Mouse (Mus musculus): ENCODE results near the gene Ehbp1l1.

The Ehbp1l1 gene

DNA sequence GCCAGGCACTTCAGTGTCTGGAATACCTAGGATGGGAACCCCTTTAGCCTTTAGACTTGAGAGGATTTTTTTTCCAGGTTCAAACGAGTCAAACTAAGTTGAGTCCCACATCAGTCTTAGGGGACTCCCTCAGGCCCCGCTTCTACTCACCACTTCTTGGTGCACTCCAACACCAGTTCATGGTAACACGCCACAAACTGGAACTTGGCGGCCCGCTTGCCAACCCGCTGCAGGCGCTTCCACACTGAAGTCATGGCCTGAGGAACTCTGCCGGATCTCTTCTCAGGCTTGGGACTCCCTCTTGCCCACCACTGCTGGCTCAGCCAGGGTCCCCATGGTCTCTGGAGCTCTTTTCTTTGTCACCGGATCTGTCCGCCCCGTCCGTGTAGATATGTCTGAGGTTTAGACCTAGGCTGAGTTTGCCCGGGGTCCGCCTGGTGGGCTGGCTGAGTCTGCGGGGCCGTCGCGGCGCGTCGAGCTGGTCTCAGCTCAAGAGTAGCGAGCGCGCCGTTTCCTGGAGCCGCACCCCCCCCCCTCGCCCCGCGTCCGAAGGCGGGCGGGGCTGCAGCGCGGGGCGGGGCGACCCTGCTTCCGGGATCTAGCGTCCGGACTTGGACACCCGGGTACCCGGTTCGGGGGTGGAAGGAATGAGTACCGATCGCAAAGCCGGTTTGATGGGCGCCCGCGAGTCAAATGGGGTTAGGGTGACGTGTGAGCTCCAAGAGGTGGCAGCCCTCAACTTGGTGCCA, at the start of gene Ehbp1l1:
Ehbp1l1 (minus strand) TSS at position 551 of the 749 bp plus-strand sequence.
- peak in 1 of 2 experiments; percentile 55 for DNase-seq

DNA sequence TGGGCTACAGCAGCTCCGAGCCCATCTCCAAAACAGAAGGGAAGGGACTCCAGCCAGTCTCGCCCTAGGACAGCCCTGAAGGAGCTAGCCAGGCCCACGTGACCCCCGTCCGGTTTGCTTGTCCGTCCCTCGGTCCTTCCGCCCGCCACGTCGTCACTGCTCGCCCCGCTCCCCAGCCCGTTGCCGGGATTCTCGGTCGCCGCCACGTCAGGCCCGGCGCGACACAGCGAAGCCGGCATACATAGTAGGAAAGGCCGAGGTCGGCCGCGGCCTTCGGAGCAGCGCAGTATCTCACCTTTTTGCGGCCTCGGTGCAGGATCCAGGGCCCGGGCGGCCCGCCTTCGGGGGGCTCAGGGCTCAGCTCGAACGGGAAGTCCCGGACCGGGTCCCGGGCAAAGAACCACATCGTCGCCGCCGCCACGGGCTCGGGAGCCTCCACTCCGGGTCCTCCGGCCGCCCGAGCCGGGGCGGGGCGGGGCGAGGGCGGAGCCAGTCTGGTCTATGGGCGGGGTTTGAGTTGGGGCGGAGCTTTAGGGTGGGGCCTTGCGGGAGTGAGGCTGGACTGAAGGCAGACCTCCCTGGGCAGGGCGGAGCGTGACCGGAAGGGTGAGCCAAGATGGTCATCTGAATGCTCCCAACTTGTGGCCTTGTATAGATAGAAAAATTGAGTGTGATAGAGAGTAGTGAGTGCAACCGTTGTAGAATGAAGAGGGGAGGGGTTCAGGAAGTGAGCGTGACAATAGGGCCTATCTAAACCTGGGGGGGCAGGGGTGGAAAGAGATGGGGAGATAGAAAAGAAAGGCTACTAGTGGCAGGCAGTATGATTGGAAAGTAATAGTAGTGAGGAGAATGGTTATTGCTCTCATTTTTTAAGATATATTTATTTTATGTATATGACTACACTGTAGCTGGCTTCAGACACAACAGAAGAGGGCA, 45.1 kb upstream of the Ehbp1l1 start, which contains the start of gene Scyl1:
Scyl1 (minus strand) TSS at position 495 of the 936 bp plus-strand sequence.
- peak; percentile 97 to 98 for DNase-seq

DNA sequence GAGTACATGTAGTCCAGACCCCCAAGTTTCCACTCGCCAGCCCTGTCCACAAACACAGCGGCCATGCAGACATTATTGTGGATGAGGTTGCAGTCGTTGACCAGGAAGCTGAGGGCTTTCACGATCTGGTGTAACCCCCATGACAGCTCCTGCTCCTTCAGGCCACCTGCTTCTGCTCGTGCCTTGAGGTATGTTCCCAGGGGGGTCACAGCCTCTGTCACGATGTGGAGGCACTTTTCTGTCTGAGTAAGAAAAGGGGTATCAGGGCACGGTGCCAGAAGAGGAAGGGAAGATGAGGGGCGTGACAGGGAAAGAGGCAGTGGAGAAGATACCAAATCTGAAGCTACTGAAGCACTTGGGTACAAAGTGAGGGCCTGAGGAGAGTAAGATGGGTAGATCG, 44.2 kb upstream of the Ehbp1l1 start:
- peak in 1 of 2 experiments; percentile 62 for DNase-seq

DNA sequence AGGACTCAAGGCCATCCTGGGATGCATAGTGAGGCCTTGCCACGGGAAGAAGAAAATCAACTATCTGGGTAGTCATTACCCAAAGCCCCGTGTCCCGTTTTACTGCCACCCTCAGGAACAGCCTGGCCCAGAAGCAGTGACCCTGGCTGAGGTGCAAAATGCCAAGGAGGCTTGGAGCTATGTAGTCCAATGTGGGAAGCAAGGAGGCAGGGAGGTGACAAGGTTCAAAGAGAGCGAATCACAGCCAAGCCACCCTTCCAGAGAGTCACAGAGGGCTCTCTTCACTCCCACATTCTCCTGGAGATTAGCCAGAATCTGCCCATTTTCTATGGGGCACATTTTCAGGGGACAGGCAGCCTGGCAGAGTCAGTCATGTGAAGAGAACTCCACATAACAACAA, 41.2 kb upstream of the Ehbp1l1 start:
- no peak for DNase-seq

DNA sequence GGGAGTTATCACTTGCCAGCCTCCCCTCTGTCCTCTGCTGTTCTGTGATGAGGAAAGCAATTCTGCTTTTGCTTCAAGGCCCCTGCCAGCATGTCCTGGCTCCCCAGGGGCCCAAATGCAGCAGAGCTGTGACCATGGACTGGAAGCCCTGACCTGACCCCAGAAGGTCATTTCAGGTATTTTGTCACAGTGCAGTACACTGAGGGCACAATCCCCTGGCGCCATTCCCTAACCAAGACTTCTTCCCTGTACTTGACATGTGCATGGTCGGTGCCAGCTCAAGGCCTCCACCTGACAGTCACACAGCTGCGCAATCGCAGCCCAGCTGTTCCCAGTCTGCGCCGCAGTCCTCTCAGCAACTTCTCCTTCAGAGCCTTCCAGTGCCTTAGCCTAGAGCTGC, 37.0 kb upstream of the Ehbp1l1 start:
- no peak for DNase-seq

DNA sequence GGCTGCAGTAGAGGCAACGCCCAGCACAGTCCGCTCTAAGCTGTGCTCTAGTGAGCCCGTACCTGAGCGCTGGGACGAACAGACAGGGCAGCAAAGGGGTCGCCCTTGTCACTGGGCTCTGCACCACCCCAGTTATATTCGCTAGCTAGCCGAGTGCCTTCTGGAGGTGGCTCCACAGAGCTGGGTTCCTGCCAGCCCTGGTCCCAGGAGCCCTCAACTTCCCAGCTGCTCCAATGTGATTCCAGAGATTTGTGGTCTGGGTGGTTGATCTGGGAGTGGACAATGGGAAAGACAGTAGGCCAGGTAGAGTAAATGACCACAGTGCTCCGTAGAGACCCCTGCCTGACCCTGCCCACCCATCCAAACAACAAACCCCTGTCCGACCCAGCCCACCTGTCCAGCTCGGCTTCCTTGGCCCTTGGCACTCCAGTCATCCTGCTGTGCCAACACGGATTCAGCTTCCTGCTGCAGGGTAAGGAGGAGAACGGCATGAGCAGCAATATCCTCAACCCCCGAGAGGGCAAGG, 32.8 kb upstream of the Ehbp1l1 start:
- DNase-seq: no peak

DNA sequence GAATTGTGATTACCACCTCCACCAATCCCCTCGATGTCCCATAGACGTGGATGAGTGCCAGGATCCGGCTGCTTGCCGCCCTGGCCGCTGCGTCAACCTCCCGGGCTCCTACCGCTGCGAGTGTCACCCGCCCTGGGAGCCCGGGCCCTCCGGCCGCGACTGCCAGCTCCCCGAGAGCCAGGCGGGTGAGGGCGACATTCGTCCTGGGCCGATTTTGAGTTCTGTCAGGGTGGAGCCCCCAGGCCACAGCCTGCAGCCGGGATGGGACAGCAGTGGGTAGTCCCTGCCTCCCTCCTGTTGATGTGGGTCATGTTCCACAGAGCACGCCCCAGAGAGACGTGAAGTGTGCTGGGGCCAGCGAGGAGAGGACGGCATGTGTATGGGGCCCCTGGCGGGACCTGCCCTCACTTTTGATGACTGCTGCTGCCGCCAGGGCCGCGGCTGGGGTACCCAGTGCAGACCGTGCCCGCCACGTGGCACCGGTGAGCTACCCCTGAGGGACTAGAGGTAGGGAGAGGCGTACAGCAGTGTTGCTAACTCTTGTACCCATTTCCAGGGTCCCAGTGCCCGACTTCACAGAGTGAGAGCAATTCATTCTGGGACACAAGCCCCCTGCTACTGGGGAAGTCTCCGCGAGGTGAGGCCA, 31.0 kb upstream of the Ehbp1l1 start:
- peak in 1 of 2 experiments; percentile 59 for DNase-seq

DNA sequence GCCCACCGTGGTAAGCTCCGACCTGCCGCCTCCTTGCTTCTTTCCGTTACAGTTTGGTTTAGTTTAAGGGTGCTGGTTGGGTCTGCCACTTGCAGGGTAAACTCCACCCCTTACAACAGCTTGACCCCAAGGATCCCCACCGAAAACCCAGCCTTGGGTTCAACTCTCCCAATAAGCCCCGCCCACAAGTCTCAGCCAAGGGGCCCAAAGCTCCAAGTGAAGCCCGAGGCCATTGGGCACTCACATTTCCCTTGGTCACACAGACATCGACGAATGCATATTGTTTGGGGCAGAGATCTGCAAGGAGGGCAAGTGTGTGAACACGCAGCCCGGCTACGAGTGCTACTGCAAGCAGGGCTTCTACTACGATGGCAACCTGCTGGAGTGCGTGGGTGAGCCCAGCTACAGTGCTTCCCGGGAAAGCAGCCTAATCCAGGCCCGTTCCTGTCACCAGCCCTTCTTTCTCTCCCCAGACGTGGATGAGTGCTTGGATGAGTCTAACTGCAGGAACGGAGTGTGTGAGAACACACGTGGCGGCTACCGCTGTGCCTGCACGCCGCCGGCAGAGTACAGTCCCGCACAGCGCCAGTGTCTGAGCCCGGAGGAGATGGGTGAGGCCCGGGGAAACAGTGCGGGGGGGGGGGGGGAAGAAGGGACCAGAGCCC, 30.3 kb upstream of the Ehbp1l1 start:
- no peak for DNase-seq

DNA sequence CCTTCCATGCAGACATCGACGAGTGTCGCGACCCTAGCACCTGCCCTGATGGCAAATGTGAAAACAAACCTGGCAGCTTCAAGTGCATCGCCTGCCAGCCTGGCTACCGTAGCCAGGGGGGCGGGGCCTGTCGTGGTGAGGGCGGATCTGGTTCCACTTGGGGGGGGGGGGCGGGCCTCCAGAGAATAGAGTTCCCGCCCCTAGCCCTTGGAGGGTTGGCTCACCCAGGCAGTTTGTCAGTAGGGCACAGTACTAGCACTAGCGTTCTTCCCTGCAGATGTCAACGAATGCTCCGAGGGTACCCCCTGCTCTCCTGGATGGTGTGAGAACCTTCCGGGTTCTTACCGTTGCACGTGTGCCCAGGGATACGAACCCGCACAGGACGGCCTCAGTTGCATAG, 25.6 kb upstream of the Ehbp1l1 start:
- DNase-seq: peak; percentile 54 to 75

DNA sequence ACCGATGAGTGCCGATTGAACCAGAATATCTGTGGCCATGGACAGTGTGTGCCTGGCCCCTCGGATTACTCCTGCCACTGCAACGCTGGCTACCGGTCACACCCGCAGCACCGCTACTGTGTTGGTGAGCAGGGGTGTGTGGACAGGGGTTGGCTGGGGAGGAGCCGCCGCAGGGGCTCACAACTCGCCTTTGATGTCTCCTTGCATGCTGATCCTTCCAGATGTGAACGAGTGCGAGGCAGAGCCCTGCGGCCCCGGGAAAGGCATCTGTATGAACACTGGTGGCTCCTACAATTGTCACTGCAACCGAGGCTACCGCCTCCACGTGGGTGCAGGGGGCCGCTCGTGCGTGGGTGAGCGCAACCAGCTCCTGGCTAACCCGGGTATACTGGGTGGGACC, 24.8 kb upstream of the Ehbp1l1 start:
- DNase-seq: no peak

DNA sequence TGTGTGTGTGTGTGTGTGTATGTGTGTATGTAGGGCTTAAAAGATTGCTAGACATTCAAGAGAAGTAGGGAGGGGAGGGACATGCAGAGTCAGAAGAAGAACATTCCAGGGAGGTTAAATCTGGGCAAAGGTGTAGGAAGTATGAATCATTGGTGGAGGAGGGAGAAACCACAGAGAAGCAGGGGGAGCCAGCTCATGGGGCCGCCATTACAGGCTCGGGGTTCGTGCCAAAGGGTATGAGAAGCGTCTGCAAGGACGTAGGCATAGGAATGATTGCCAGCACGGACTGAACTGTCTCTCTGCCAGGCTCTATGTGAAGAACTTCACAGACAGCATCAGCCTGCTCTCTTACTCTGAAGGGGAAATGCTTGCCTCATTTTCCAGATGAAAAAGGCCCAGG, 23.4 kb upstream of the Ehbp1l1 start:
- DNase-seq: no peak

DNA sequence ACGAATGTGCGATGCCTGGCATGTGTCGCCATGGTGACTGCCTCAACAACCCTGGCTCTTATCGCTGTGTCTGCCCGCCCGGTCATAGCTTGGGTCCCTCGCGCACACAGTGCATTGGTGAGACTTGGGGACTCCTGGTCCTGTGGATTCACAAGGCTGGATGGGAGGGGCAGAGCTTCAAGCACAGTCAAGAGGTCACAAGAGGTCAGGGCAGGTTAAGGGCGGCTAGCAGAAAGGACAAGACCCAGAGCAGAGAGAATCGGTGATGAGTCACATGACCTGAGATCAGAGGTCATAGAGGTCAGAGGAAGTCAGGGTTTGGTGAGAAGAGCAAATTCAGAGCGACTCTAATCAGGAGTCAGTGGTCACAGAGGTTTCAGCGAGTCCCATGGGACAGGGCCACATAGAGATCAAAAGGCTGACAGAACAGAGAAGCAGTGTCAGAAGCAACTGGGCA, 20.8 kb upstream of the Ehbp1l1 start:
- no peak for DNase-seq

DNA sequence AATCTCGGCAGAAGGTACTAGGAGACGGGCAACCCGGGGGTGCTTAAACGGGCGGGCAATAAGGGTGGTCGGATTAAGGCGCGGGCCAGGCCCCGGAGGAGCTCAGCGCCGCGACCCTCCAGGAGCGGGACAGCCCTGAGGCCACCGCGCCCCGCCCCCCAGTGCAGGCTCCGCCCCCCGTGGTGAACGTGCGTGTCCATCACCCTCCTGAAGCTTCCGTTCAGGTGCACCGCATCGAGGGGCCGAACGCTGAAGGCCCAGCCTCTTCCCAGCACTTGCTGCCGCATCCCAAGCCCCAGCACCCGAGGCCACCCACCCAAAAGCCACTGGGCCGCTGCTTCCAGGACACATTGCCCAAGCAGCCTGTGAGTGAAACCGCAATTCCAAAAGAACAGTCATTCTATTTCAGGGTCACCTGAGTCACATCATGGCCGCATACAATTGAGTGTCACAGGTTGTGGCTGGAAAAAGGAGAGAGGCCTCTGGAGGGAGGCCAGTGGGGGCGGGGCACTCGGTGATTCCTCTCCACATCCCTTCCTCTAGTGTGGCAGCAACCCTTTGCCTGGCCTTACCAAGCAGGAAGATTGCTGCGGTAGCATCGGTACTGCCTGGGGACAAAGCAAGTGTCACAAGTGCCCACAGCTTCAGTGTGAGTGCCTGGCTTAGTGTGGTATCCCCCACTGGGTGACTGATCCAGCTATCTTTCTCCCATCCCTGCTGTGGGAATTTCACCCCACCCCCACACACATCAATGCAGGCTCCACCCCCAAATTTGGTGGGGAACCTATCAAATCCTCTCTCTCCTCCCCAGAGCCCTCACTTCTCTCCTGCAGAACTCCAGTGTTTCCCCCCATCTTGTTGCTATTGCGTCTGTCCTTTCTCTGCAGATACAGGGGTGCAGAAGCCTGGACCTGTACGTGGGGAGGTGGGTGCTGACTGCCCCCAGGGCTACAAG, 19.9 kb upstream of the Ehbp1l1 start:
- peak in 1 of 2 experiments; percentile 62 for DNase-seq

DNA sequence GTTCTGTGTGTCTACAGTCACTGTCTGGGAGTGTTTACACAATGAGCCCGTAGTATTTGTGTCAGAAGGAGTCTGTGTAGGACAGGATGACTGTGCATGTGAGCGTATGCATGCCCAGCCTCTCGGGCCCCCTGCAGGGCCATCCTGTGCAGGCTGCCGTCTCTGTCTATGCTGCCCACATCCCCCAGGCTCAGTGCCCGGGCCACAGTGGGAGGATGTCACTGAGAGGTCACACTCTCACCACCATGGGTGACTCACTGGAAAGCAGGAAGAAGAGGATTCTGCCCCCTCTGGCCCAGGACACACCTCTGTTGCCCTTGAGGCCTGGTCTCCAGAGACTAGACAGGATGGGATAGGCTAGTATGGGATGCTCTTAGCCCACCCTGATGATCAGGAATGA, 17.5 kb upstream of the Ehbp1l1 start:
- peak; percentile 66 to 76 for DNase-seq

DNA sequence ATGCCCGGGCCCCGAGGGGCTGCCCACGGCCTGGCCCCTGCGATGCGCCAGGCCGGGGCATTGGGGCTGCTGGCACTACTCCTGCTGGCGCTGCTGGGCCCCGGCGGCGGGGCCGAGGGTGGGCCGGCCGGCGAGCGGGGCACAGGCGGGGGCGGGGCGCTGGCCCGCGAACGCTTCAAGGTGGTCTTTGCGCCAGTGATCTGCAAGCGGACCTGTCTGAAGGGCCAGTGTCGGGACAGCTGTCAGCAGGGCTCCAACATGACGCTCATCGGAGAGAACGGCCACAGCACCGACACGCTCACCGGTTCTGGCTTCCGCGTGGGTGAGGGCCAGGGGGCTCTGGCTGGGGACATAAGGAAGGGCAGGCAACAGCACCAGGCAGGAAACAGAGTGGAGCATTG, 16.1 kb upstream of the Ehbp1l1 start:
- no peak for DNase-seq

DNA sequence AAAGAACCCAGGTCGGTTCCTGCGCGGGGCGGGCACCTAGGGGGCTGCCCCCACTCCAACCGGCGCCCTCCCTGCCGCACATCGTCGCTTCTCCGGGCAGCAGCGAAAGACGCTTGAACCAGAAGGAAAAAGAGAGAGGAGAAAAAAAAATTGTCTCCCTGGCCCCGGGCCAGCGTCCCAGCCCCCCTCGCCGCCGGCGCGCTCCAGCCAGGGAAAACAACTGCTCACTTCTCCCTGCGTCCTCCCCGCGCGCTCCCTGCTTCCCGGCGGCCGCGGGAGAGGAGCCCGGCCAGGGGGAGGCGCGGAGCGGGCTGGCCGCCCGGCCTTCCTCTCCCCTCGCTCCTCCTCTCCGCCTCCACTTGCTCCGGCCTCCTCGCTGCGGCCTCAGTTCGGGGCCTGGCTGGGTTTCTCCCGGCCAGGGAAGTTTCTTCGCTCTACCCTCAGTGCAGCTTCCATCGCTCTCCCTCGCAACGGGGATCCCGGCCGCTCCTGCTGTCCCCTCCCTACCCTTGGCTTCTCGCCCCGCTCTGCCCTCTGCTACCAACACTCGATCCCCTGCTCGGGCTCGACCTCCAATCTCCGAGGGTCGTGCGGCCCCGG, 15.6 kb upstream of the Ehbp1l1 start:
- peak; percentile 81 to 83 for DNase-seq

DNA sequence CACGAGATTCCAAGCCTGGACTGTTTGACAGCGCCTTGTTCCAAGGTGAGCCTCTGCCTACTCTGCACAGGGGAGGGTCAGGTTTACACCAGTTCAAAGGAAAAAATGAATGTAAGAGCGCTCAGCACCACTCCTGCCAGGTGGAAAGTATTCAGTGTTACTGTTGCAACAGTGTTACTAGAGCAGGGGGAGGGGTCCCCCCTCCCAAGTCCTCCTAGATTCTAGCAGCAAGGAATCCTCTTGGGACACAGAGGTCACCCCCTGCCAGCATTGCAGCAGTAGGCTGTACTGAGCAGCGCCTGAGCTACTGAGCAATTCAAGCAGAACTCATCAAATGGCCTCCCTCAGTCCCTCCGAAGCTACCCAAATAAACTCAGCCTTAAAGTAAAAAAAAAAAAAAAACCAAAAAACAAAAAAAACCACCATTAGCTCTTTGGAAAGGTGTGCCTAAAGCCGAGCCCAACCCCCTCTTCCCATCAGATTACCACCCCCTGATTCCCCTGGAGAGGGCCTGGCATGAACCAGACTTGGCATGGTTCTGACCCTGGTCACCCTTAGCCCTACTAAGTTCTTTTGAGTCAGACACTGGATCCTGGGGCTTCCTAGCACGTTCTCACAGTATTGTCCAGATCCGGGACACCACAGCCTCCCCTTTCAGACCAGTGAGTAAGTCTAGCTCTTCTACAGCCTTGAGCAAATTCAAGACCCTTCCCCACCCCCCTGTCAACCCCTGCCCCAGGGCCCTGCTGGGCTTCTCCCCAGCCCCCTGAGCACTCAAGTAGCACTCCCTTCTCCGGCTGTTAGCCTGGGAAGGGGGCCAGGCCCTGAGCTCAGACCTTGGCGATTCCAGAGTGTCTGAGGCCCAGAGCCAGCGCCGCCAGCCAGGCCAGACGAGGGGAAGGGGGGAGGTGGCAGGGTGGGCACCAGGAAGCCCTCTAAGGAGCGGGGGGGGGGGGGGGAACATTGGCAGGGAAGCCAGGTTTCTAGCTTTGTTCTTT, 14.5 kb upstream of the Ehbp1l1 start, which contains the start of gene Ltbp3:
Ltbp3 (plus strand) TSS at position 585 of the 998 bp plus-strand sequence.
- DNase-seq: peak; percentile 91 to 94

DNA sequence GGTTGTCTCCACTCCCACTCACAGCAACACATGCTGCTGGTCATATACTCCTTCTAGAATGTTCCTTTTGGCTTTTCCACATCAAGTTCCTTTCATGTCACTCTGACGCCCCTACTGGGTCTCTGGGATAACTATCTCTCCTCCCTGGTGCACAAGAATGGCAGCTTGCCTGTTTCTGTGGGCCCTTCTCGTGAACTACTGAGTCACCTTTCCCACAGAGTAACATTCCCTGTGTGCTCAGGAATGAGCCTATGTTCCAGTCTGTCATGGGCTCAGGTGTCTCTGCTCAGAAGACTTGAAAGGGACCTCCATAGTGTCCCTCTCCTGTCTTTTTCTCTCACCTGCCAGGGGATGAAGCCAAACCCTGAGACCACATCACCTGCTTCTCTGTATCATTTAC, 13.3 kb upstream of the Ehbp1l1 start:
- no peak for DNase-seq

DNA sequence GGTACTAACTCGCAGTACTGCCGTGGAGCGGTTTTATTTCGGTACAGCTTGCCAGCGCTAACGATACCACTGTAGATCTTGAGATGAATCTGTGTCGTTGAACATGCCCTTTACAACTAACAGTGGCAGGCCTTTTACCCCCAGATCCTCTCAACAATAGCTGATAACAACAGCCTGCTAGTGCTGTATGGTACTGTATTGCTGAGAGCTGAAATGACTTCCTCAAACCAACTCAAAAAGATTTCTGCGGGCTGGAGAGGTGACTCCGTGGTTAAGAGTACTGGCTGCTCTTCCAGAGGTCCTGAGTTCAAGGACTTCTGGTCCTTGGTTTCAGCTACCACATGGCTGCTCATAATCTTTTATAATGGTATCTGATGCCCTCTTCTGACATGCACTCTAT, 8.2 kb upstream of the Ehbp1l1 start:
- no peak for DNase-seq
